Mouse (Mus musculus) embryonic facial prominence, embryonic 13.5 days (tissue): ENCODE measurements around the gene Tmcc3. TPM values are rescaled to one million over a fixed set of nuclear protein-coding genes. Genes with fewer than 3 reads are reported as not detected.
"Not testable (repeated sequence)": the region's sequence is repeated elsewhere in the genome, so short reads cannot be mapped to it uniquely, and the experiment has no call there.

Source experiments
- ATAC-seq: fragments of 200-750 bp; cut with Nextera tagmentation; 2 replicates; pipeline ENCODE4 v1.8.0; 2017; ENCODE audit warnings: low read depth; ENCODE audit not compliant: insufficient number of reproducible peaks, insufficient read depth, low FRiP score, low TSS enrichment
- H3K27ac ChIP-seq: fragments of 300-500 bp; sonication (generic); 2 replicates; pipeline ENCODE4 v1.5.1; 2015; ENCODE audit warnings: moderate library complexity, mild to moderate bottlenecking, inconsistent platforms
- H3K27me3 ChIP-seq: fragments of 300-500 bp; sonication (generic); 2 replicates; pipeline ENCODE4 v1.6.1; 2015; ENCODE audit warnings: mild to moderate bottlenecking, inconsistent platforms
- H3K36me3 ChIP-seq: fragments of 300-500 bp; sonication (generic); 2 replicates; pipeline ENCODE4 v1.6.1; 2015; ENCODE audit warnings: mild to moderate bottlenecking, inconsistent platforms
- H3K4me1 ChIP-seq: fragments of 300-500 bp; sonication (generic); 2 replicates; pipeline ENCODE4 v1.6.1; 2015; ENCODE audit warnings: inconsistent platforms
- H3K4me2 ChIP-seq: fragments of 300-500 bp; sonication (generic); 2 replicates; pipeline ENCODE4 v1.6.1; 2015; ENCODE audit warnings: moderate library complexity, mild to moderate bottlenecking, inconsistent platforms
- H3K4me3 ChIP-seq: fragments of 300-500 bp; sonication (generic); 2 replicates; pipeline ENCODE4 v1.5.1; 2015; ENCODE audit warnings: mild to moderate bottlenecking, inconsistent platforms
- H3K9ac ChIP-seq: fragments of 300-500 bp; sonication (generic); 2 replicates; pipeline ENCODE4 v1.6.1; 2015; ENCODE audit warnings: mild to moderate bottlenecking, inconsistent platforms
- H3K9me3 ChIP-seq: fragments of 300-500 bp; sonication (generic); 2 replicates; pipeline ENCODE4 v1.6.1; 2016; ENCODE audit warnings: inconsistent platforms
- WGBS: fragments of 180-500 bp; shearing (Covaris S2); methylation state at CpG from one replicate; pipeline ENCODE4 v1.1.7; 2015; ENCODE audit warnings: mixed read lengths; 5-methylcytosine and 5-hydroxymethylcytosine counted together
- polyA plus RNA-seq: library from polyadenylated mRNA; unstranded; fragments of >200 nt; fragmentation: Nextera tagmentation; extraction: Ambion mirVana; gene quantifications from 2 replicates; pipeline ENCODE4 v1.2.1, GENCODE M21; 2015

Tmcc3 gene
- polyA plus RNA-seq, 1 experiment from 2014 or later: 5.9 TPM

- ATAC-seq: 0 out of 2 replicates have a peak, but pooled peaks have one; percentile 21
- H3K9me3 ChIP-seq: no peaks in the 10 kb centered on the region
- 0 out of 2 replicates have a peak overlapping the region, but pooled peaks have one; percentile 33 for H3K27ac ChIP-seq
- H3K27me3 ChIP-seq: 0 out of 2 replicates have a peak, but pooled peaks cover under 1% of the 10 kb centered on the region
- no peak overlapping the region for H3K9ac ChIP-seq
- no peaks in the 10 kb centered on the region for H3K36me3 ChIP-seq
- peaks cover 35% of the 10 kb centered on the region for H3K4me1 ChIP-seq
- H3K4me2 ChIP-seq: peak overlapping the region; percentile 44
- WGBS: 5% methylated on average over 18 of the region's 18 CpGs
- 0 out of 2 replicates have a peak overlapping the region, but pooled peaks have one; percentile 9 for H3K4me3 ChIP-seq
These were observed 212.0 kb downstream of the Tmcc3 start for GRCm38 (mm10) chr10:94523711-94524156.

- no peak overlapping the region for H3K4me2 ChIP-seq
- no peak for ATAC-seq
- H3K27ac ChIP-seq: no peak overlapping the region
These were observed 213.2 kb downstream of the Tmcc3 start for GRCm38 (mm10) chr10:94524966-94525365.

GRCm38 (mm10) chr10:94525784-94526183, 214.0 kb downstream of the Tmcc3 start:
- no peaks in the 10 kb centered on the region for H3K27me3 ChIP-seq
- no peaks in the 10 kb centered on the region for H3K9me3 ChIP-seq
- 82% methylated on average over 7 of the region's 7 CpGs for WGBS
- H3K27ac ChIP-seq: no peak overlapping the region
- no peaks in the 10 kb centered on the region for H3K36me3 ChIP-seq
- no peak overlapping the region for H3K4me3 ChIP-seq
- H3K4me2 ChIP-seq: no peak overlapping the region
- peaks cover 24% of the 10 kb centered on the region for H3K4me1 ChIP-seq
- no peak for ATAC-seq
- no peak overlapping the region for H3K9ac ChIP-seq

More at GRCm38 (mm10) chr10:94524966-94525365, 213.2 kb downstream of the Tmcc3 start:
- Histone ChIP-seq H3K9ac (no peak overlapping the region), H3K9me3 (no peaks in the 10 kb centered on the region), H3K4me1 (peaks cover 32% of the 10 kb centered on the region), H3K36me3 (no peaks in the 10 kb centered on the region), H3K4me3 (no peak overlapping the region), H3K27me3 (no peaks in the 10 kb centered on the region)
- WGBS: 58% methylated on average over 6 of the region's 6 CpGs

GRCm38 (mm10) chr10:94526834-94527233, 215.1 kb downstream of the Tmcc3 start:
- no peak overlapping the region for H3K4me2 ChIP-seq
- no peaks in the 10 kb centered on the region for H3K27me3 ChIP-seq
- H3K9ac ChIP-seq: no peak overlapping the region
- peaks cover 13% of the 10 kb centered on the region for H3K4me1 ChIP-seq
- no peaks in the 10 kb centered on the region for H3K9me3 ChIP-seq
- no peak overlapping the region for H3K27ac ChIP-seq
- H3K4me3 ChIP-seq: no peak overlapping the region
- no peak for ATAC-seq
- WGBS: 84% methylated on average over 8 of the region's 8 CpGs
- no peaks in the 10 kb centered on the region for H3K36me3 ChIP-seq

- Histone ChIP-seq H3K4me2 (no peak overlapping the region), H3K27ac (no peak overlapping the region), H3K4me1 (peaks cover 13% of the 10 kb centered on the region), H3K9ac (no peak overlapping the region), H3K4me3 (no peak overlapping the region), H3K27me3 (no peaks in the 10 kb centered on the region), H3K9me3 (no peaks in the 10 kb centered on the region), H3K36me3 (no peaks in the 10 kb centered on the region)
- WGBS: 87% methylated on average over 6 of the region's 6 CpGs
- no peak for ATAC-seq
These were observed 215.5 kb downstream of the Tmcc3 start for GRCm38 (mm10) chr10:94527248-94527647.

GRCm38 (mm10) chr10:94530079-94530478, 218.3 kb downstream of the Tmcc3 start:
- no peak overlapping the region for H3K4me3 ChIP-seq
- no peak for ATAC-seq
- no peaks in the 10 kb centered on the region for H3K27me3 ChIP-seq
- H3K4me2 ChIP-seq: no peak overlapping the region
- H3K36me3 ChIP-seq: no peaks in the 10 kb centered on the region
- no peaks in the 10 kb centered on the region for H3K9me3 ChIP-seq
- no peak overlapping the region for H3K27ac ChIP-seq
- peaks cover 6% of the 10 kb centered on the region; the same call in 1 of the 2 replicates for H3K4me1 ChIP-seq
- 47% methylated on average over 2 of the region's 2 CpGs for WGBS
- no peak overlapping the region for H3K9ac ChIP-seq

- Histone ChIP-seq H3K4me1 (peaks cover 6% of the 10 kb centered on the region; the same call in 1 of the 2 replicates), H3K27me3 (no peaks in the 10 kb centered on the region), H3K27ac (no peak overlapping the region), H3K4me3 (no peak overlapping the region), H3K4me2 (no peak overlapping the region), H3K9ac (no peak overlapping the region), H3K9me3 (no peaks in the 10 kb centered on the region), H3K36me3 (no peaks in the 10 kb centered on the region)
- no peak for ATAC-seq
These were observed 219.7 kb downstream of the Tmcc3 start for GRCm38 (mm10) chr10:94531482-94531881.

GRCm38 (mm10) chr10:94533081-94533724, 221.5 kb downstream of the Tmcc3 start:
- H3K4me3 ChIP-seq: no peak overlapping the region
- H3K4me2 ChIP-seq: no peak overlapping the region
- H3K9ac ChIP-seq: no peak overlapping the region
- ATAC-seq: no peak
- no peaks in the 10 kb centered on the region for H3K9me3 ChIP-seq
- no peaks in the 10 kb centered on the region for H3K27me3 ChIP-seq
- H3K27ac ChIP-seq: no peak overlapping the region
- 46% methylated on average over 6 of the region's 6 CpGs for WGBS
- H3K36me3 ChIP-seq: no peaks in the 10 kb centered on the region
- peaks cover 6% of the 10 kb centered on the region; the same call in 1 of the 2 replicates for H3K4me1 ChIP-seq

GRCm38 (mm10) chr10:94538623-94539022, 226.9 kb downstream of the Tmcc3 start:
- H3K9me3 ChIP-seq, H3K9ac ChIP-seq, H3K4me3 ChIP-seq, ATAC-seq, H3K36me3 ChIP-seq, H3K4me1 ChIP-seq, H3K27me3 ChIP-seq, H3K27ac ChIP-seq, H3K4me2 ChIP-seq: not testable (repeated sequence)
- WGBS: 89% methylated on average over 2 of the region's 2 CpGs

- H3K9ac ChIP-seq: no peak overlapping the region
- H3K4me1 ChIP-seq: peaks cover 6% of the 10 kb centered on the region
- H3K27me3 ChIP-seq: no peaks in the 10 kb centered on the region
- H3K4me2 ChIP-seq: no peak overlapping the region
- no peak for ATAC-seq
- H3K36me3 ChIP-seq: no peaks in the 10 kb centered on the region
- H3K9me3 ChIP-seq: peaks cover 6% of the 10 kb centered on the region; the same call in 1 of the 2 replicates
- H3K27ac ChIP-seq: no peak overlapping the region
- 80% methylated on average over 4 of the region's 4 CpGs for WGBS
- no peak overlapping the region for H3K4me3 ChIP-seq
These were observed 228.5 kb downstream of the Tmcc3 start for GRCm38 (mm10) chr10:94540241-94540640.

GRCm38 (mm10) chr10:94543956-94544355, 232.2 kb downstream of the Tmcc3 start:
- H3K4me2 ChIP-seq: no peak overlapping the region
- H3K27me3 ChIP-seq: no peaks in the 10 kb centered on the region
- H3K4me3 ChIP-seq: no peak overlapping the region
- no peak overlapping the region for H3K9ac ChIP-seq
- peaks cover 17% of the 10 kb centered on the region for H3K4me1 ChIP-seq
- peaks cover 6% of the 10 kb centered on the region; the same call in 1 of the 2 replicates for H3K9me3 ChIP-seq
- ATAC-seq: no peak
- WGBS: 72% methylated on average over 8 of the region's 8 CpGs
- no peak overlapping the region for H3K27ac ChIP-seq
- H3K36me3 ChIP-seq: no peaks in the 10 kb centered on the region

- H3K27ac ChIP-seq: 0 out of 2 replicates have a peak overlapping the region, but pooled peaks have one; percentile 71
- H3K4me1 ChIP-seq: peaks cover 17% of the 10 kb centered on the region
- H3K9ac ChIP-seq: peak overlapping the region; percentile 54; the same call in 1 of the 2 replicates
- peak overlapping the region; percentile 56 for H3K4me2 ChIP-seq
- H3K27me3 ChIP-seq: no peaks in the 10 kb centered on the region
- ATAC-seq: no peak
- H3K4me3 ChIP-seq: no peak overlapping the region
- WGBS: 15% methylated on average over 8 of the region's 8 CpGs
- no peaks in the 10 kb centered on the region for H3K36me3 ChIP-seq
- H3K9me3 ChIP-seq: peaks cover 6% of the 10 kb centered on the region; the same call in 1 of the 2 replicates
These were observed 233.1 kb downstream of the Tmcc3 start for GRCm38 (mm10) chr10:94544803-94545202.
